ENCODE assay signal across 31 mouse cellular contexts in the genomic region with DNA sequence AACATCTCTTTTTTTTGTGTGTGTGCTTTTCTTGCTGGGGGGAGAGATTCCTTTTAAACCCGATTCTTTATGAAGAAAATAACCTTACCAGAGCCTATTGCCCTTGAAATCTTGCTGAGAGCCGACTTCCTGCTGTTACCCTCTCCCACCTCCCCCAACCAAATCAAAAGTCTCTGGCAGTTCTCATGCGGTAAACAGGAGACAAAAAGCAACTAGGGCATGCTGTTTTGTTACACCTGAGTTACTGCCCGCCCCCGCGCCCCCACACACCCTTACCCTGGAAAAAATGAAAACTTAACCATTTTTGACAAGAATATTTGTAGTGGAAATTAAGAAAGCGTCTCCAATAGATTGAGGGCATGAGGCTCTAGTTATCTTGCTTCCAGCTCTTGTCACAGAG. TPM values are rescaled to one million over a fixed set of nuclear protein-coding genes. Genes with fewer than 3 reads are reported as not detected.
DNase-seq lines count a peak whose midpoint lies in the region.
"Had no signal": no experiment of that assay in that cellular context is flagged by ENCODE, and none has a peak within 500 bp of the region (broad histone marks: within the 10 kb centered on the region; RNA-seq: fewer than 3 reads in every experiment).

No protein-coding gene starts in this region.

- no peaks in the 10 kb centered on the region for H3K27me3 ChIP-seq in splenic B cell, adult 2 months (ENCODE audit: control insufficient read depth, insufficient read depth, low read length, poor library complexity, severe bottlenecking)
- H3K27me3 ChIP-seq: CH12.LX had no signal

- peak; percentile 5 for DNase-seq in lung, postnatal 25 days (ENCODE audit: low spot score)
- no peak for DNase-seq in lung, postnatal 36 days
- peak; percentile 53 for DNase-seq in T-cell, adult 2 months (ENCODE audit: low spot score)
- DNase-seq in splenic B cell, adult 2 months (ENCODE audit: low read depth, low spot score), result peak; percentile 15
- peak; percentile 54 for DNase-seq in thymus, postnatal 25 days
- no peak for DNase-seq in cerebellum, postnatal 14 days
- DNase-seq in right cerebral cortex, postnatal 10 days (ENCODE audit: low spot score in 2 of 2), result no peak
- DNase-seq in adrenal gland, postnatal 36 days, result no peak
- DNase-seq: cerebellum, adult 11 months; cerebellum, postnatal 25 days; forebrain, postnatal 0 days; gastrocnemius, postnatal 25 days; heart, adult 18-20 months; heart, postnatal 10 days; kidney, adult 8-10 months; kidney, postnatal 25 days; liver, embryonic 13.5 days; lung, adult 2 months; lung, postnatal 14 days; midbrain, embryonic 14.5 days; right cerebral cortex, adult 18-20 months had no signal

- 0 out of 2 replicates have a peak, but pooled peaks cover 2% of the 10 kb centered on the region for H3K36me3 ChIP-seq in splenic B cell, adult 2 months (ENCODE audit: control insufficient read depth, insufficient read depth, low read length, poor library complexity, severe bottlenecking)
- H3K36me3 ChIP-seq: embryonic facial prominence, embryonic 12.5 days; heart, embryonic 12.5 days; hindbrain, embryonic 12.5 days; limb, embryonic 13.5 days; liver, embryonic 13.5 days had no signal

RNA-seq across cellular contexts. Expression of gene Xkrx, which starts 3.7 kb away (rescaled TPM):
- total RNA-seq in adrenal gland, postnatal 36 days (2021), result 1 to 10 TPM in 1 of 2 experiments, under 1 TPM in 1; 0.50 to 1.3 TPM
- total RNA-seq: MEL had no signal

RNA-seq across cellular contexts. Expression of gene Arl13a, which starts 29.1 kb away (rescaled TPM):
- total RNA-seq in adrenal gland, postnatal 36 days (2021), result not detected
- total RNA-seq: adrenal gland, adult 18-20 months; adrenal gland, postnatal 4 days; CH12.LX; forebrain, postnatal 0 days; gastrocnemius, postnatal 25 days; heart, adult 18-20 months; heart, postnatal 10 days; left cerebral cortex, adult 18-20 months; left cerebral cortex, postnatal 25 days; MEL had no signal

Comparison
In these comparisons a context has a peak if more than half of its experiments do, and no peak if none do; other contexts are left out.
1. DNase-seq: peak in lung, postnatal 25 days (single experiment), T-cell, adult 2 months (single experiment), splenic B cell, adult 2 months (single experiment) and thymus, postnatal 25 days (single experiment); none in lung, postnatal 36 days (single experiment), cerebellum, postnatal 14 days (0 of 2), right cerebral cortex, postnatal 10 days (0 of 2) and adrenal gland, postnatal 36 days (0 of 2).